Mouse (Mus musculus): ENCODE measurements around the gene Itih5. TPM values are rescaled to one million over a fixed set of nuclear protein-coding genes. Genes with fewer than 3 reads are reported as not detected.

The Itih5 gene
- polyA plus RNA-seq, 1 experiment: not detected

DNA sequence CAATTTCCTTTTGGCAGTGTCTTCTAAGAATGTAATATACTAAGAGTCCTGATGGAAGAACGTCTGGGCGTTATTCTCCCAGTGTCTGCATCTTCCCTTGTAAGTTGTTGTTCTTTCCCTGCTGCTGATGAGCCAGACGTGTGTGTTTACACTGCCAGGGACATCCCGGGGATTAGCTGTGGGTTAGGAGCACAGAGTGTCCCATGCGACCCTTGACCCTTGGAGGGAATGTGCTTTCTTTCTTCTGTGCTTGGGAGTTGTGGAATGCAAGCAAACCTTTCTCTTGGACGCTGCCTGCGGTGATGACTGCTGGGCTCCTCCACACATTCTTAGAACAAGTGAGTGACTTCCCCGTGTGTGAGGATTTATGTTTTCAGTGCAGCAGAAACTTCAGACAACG is 89.6 kb downstream of the Itih5 start:
- H3K27ac ChIP-seq (ENCODE audit: insufficient read depth, low read depth, low read length): no peak overlapping the region
- TF ChIP-seq CTCF (IDR thresholded peaks at IDR 0.05; ENCODE audit: insufficient read depth, low read depth, low read length): no peak
- no peak for TF ChIP-seq POLR2A (IDR thresholded peaks at IDR 0.05; ENCODE audit: insufficient read depth, low read depth, low read length)
- 41% methylated on average over 9 of the region's 9 CpGs for WGBS
- H3K4me1 ChIP-seq (ENCODE audit: control insufficient read depth, insufficient read depth, low read length): no peaks in the 10 kb centered on the region
- H3K4me3 ChIP-seq (ENCODE audit: insufficient read depth, low read depth, low read length): no peak overlapping the region

DNA sequence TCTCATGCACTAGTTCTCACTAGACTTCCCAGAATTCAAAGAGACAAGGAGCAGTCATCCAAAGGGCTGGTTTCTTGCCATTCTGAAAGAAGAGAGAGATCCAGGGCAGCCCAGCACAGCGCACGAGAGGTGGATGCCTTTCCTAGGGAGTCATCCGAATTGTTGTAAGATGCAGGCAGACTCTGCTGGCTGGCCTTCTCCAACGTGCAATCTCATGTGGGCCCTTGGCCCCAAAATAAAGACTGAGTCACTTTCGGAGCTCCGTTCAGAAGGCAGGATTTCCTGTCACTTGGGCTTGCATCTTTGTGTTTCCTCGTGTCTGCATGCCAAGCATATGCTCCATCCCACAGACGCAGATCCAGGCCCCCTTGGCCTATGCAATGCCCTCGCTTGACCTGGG is 97.1 kb downstream of the Itih5 start:
- Histone ChIP-seq H3K27ac (ENCODE audit: insufficient read depth, low read depth, low read length) (peak overlapping the region; percentile 8; the same call in 1 of the 2 replicates), H3K4me1 (ENCODE audit: control insufficient read depth, insufficient read depth, low read length) (peaks cover 10% of the 10 kb centered on the region), H3K4me3 (ENCODE audit: insufficient read depth, low read depth, low read length) (no peak overlapping the region)
- WGBS: 65% methylated on average over 9 of the region's 9 CpGs
- TF ChIP-seq POLR2A (IDR thresholded peaks at IDR 0.05; ENCODE audit: insufficient read depth, low read depth, low read length) (no peak), CTCF (IDR thresholded peaks at IDR 0.05; ENCODE audit: insufficient read depth, low read depth, low read length) (no peak)

DNA sequence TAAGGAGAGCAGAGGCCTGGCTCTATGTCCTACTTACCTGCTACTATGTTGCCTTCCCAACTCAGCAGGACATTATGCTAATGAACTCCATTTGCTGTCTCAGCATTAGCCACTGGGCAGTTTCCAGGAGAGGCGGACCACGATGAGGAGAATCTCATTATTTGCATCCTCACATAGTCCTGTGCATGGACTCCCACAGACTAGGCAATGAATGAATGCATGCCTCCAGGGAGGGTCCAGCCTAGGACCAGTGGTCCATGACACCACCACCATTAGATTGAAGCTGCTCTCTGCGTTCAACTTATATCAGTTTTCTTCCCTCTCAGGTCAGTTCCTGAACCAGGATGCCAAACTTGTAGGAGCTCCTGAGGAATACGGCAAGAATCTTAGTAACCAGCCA is 97.6 kb downstream of the Itih5 start:
- no peak for TF ChIP-seq POLR2A (IDR thresholded peaks at IDR 0.05; ENCODE audit: insufficient read depth, low read depth, low read length)
- TF ChIP-seq CTCF (IDR thresholded peaks at IDR 0.05; ENCODE audit: insufficient read depth, low read depth, low read length): no peak
- WGBS: 74% methylated on average over 4 of the region's 4 CpGs
- Histone ChIP-seq H3K4me1 (ENCODE audit: control insufficient read depth, insufficient read depth, low read length) (peaks cover 10% of the 10 kb centered on the region), H3K4me3 (ENCODE audit: insufficient read depth, low read depth, low read length) (no peak overlapping the region), H3K27ac (ENCODE audit: insufficient read depth, low read depth, low read length) (0 out of 2 replicates have a peak overlapping the region, but pooled peaks have one; percentile 8)

DNA sequence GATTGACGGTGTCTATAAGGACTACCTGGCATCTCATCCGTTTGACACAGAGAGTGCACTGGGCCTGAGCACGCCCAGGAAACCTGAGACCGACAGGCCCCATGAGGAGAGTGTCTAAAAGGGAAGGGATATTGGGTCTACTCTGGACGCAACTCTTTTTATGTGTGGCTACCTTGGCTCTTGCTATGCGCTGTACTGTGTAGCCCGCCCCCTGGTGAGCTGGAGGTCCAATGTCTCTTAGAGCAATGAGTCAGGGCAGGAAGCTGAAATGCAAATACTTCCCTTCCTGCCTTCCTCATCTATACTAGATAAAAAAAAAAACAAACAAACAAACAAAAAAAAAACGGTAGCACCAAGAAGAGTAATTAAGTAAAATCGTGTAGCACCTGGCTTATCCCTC is 98.1 kb downstream of the Itih5 start:
- peaks cover 10% of the 10 kb centered on the region for H3K4me1 ChIP-seq (ENCODE audit: control insufficient read depth, insufficient read depth, low read length)
- WGBS: 83% methylated on average over 9 of the region's 9 CpGs
- TF ChIP-seq POLR2A (IDR thresholded peaks at IDR 0.05; ENCODE audit: insufficient read depth, low read depth, low read length) (no peak), CTCF (IDR thresholded peaks at IDR 0.05; ENCODE audit: insufficient read depth, low read depth, low read length) (no peak)

DNA sequence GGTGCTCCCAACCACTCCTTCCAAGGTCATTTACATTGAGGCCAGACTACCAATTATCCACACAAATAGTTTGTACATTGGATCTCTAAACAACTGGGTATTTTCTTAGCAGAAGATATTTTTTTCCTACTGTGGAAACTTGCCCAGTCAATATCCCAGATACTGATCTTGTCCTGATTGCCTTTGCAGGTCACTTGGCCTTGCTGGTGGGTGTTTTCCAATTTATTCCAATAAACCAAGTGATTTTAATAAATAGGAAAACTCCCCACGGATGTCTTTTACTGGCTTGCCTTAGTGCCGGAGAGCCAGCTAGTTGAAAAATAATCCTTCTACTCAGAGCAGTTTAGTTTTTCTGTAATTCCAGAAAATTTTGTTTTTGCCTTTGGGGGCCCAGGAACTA is 98.6 kb downstream of the Itih5 start:
- Histone ChIP-seq H3K4me1 (ENCODE audit: control insufficient read depth, insufficient read depth, low read length) (peaks cover 10% of the 10 kb centered on the region), H3K27ac (ENCODE audit: insufficient read depth, low read depth, low read length) (no peak overlapping the region), H3K4me3 (ENCODE audit: insufficient read depth, low read depth, low read length) (no peak overlapping the region)
- no peak for TF ChIP-seq CTCF (IDR thresholded peaks at IDR 0.05; ENCODE audit: insufficient read depth, low read depth, low read length)
- no peak for TF ChIP-seq POLR2A (IDR thresholded peaks at IDR 0.05; ENCODE audit: insufficient read depth, low read depth, low read length)
- WGBS: 63% methylated on average over 2 of the region's 2 CpGs

More for the DNA sequence above, 98.1 kb downstream of the Itih5 start:
- no peak overlapping the region for H3K4me3 ChIP-seq (ENCODE audit: insufficient read depth, low read depth, low read length)
- H3K27ac ChIP-seq (ENCODE audit: insufficient read depth, low read depth, low read length): no peak overlapping the region

DNA sequence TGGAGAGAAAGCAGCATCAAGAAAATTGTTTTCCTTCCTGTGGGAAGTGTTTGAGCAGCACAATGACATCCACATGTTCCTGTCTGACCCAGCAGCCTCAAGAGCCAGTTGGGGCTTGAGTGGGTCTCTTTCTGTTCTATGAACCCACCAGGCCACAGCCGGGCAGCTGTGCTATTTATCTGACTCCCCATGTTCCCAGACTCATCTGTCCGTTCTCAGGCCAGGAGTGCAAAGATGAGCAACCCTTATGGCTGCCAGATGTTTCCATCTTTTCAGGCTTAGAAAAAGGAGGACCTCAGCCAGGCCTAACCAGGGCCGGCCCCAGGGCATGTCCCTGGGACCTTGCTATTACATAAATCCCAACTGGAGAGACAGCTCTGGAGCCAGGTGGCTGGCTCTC is 100.0 kb downstream of the Itih5 start:
- TF ChIP-seq CTCF (IDR thresholded peaks at IDR 0.05; ENCODE audit: insufficient read depth, low read depth, low read length) (no peak), POLR2A (IDR thresholded peaks at IDR 0.05; ENCODE audit: insufficient read depth, low read depth, low read length) (no peak)
- 86% methylated on average over 3 of the region's 3 CpGs for whole genome bisulfite sequencing
- H3K4me1 ChIP-seq (ENCODE audit: control insufficient read depth, insufficient read depth, low read length): peaks cover 10% of the 10 kb centered on the region
- no peak overlapping the region for H3K4me3 ChIP-seq (ENCODE audit: insufficient read depth, low read depth, low read length)
- H3K27ac ChIP-seq (ENCODE audit: insufficient read depth, low read depth, low read length): no peak overlapping the region

DNA sequence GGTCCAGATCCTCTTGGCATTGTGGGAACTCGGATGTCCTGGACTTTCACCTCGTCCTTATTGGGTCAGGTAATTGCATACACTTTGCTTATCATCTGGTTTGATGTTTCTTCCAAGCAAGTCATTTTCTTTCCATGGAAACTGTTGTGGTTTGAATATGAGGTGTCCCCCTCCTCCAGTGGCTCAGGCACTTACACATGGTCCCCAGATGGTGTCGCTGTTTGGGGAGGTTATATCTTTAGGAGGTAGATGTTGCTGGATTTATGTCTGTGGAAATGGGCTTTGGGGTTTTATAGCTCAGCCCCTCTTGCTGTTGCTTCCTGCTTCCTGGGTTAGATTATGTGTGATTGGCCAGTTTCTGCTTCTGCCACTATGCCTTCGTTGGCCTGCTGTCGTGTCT is 103.6 kb downstream of the Itih5 start:
- no peak overlapping the region for H3K4me3 ChIP-seq (ENCODE audit: insufficient read depth, low read depth, low read length)
- peaks cover 6% of the 10 kb centered on the region; the same call in 1 of the 2 replicates for H3K4me1 ChIP-seq (ENCODE audit: control insufficient read depth, insufficient read depth, low read length)
- 78% methylated on average over 5 of the region's 5 CpGs for WGBS
- TF ChIP-seq POLR2A (IDR thresholded peaks at IDR 0.05; ENCODE audit: insufficient read depth, low read depth, low read length) (no peak), CTCF (IDR thresholded peaks at IDR 0.05; ENCODE audit: insufficient read depth, low read depth, low read length) (no peak)
- H3K27ac ChIP-seq (ENCODE audit: insufficient read depth, low read depth, low read length): no peak overlapping the region

DNA sequence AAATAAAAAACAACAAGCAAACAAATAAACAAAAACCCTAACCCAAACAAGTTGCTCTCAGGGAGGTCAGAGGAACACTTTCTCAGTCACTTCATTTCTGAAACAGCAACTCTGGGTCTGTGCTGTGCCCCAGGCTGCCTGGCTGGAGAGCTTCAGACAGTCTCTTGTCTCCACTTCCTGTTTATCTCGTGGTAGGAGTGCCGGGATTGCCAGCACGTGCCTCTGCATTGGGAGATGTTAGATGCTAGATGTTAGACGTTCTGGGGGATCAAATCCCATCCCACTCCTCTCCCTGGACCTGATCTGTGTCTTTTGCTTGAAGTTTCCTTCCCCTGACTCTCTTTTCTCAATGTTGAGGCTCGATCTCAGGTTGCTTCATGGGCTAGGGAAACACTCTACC is 104.9 kb downstream of the Itih5 start:
- peaks cover 5% of the 10 kb centered on the region; the same call in 1 of the 2 replicates for H3K4me1 ChIP-seq (ENCODE audit: control insufficient read depth, insufficient read depth, low read length)
- no peak for TF ChIP-seq CTCF (IDR thresholded peaks at IDR 0.05; ENCODE audit: insufficient read depth, low read depth, low read length)
- TF ChIP-seq POLR2A (IDR thresholded peaks at IDR 0.05; ENCODE audit: insufficient read depth, low read depth, low read length): no peak
- no peak overlapping the region for H3K4me3 ChIP-seq (ENCODE audit: insufficient read depth, low read depth, low read length)
- H3K27ac ChIP-seq (ENCODE audit: insufficient read depth, low read depth, low read length): no peak overlapping the region
- WGBS: 78% methylated on average over 5 of the region's 5 CpGs

DNA sequence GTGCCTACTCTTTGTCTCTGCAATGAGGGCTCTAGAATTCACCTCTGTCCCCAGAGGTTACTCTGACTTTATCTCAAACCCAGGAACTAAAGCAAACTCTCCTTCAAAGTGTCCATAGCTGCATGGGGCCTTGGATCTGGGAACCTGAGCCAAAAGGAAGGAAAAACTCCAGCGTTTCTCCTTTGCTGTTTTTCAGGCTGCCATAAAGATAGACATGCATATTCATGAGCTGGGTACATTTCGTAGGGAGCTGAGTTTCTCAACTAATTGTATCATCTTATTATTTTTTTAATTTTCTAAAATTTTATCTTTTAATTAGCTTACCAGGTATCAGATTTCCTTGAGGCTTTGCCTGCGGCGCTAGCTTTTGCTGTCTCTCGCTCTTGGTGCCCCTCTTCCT is 106.7 kb downstream of the Itih5 start:
- 74% methylated on average over 5 of the region's 5 CpGs for WGBS
- H3K27ac ChIP-seq (ENCODE audit: insufficient read depth, low read depth, low read length): no peak overlapping the region
- peaks cover 6% of the 10 kb centered on the region; the same call in 1 of the 2 replicates for H3K4me1 ChIP-seq (ENCODE audit: control insufficient read depth, insufficient read depth, low read length)
- H3K4me3 ChIP-seq (ENCODE audit: insufficient read depth, low read depth, low read length): no peak overlapping the region
- TF ChIP-seq POLR2A (IDR thresholded peaks at IDR 0.05; ENCODE audit: insufficient read depth, low read depth, low read length): no peak
- TF ChIP-seq CTCF (IDR thresholded peaks at IDR 0.05; ENCODE audit: insufficient read depth, low read depth, low read length): no peak

DNA sequence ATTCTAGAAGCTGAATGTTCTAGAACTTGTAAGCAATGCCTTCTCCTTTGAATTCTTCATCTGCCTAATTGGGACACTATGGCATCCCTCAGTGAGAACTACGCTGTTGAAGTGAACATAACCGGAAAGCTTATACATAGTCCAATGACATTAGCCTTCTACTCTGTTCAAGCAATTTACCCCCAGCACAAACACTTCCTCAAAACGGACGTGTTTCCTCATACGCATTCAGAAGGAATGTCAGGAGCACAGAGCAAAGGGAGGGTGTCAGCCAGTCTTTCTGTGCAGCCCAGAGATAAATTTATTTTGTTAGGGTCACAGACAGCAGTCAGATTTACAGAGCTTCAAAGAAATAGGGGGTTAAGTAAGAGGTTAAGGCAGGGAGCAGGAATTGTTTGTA is 108.0 kb downstream of the Itih5 start:
- no peak for TF ChIP-seq POLR2A (IDR thresholded peaks at IDR 0.05; ENCODE audit: insufficient read depth, low read depth, low read length)
- no peak for TF ChIP-seq CTCF (IDR thresholded peaks at IDR 0.05; ENCODE audit: insufficient read depth, low read depth, low read length)
- no peak overlapping the region for H3K27ac ChIP-seq (ENCODE audit: insufficient read depth, low read depth, low read length)
- H3K4me1 ChIP-seq (ENCODE audit: control insufficient read depth, insufficient read depth, low read length): peaks cover 6% of the 10 kb centered on the region; the same call in 1 of the 2 replicates
- WGBS: 91% methylated on average over 5 of the region's 5 CpGs
- no peak overlapping the region for H3K4me3 ChIP-seq (ENCODE audit: insufficient read depth, low read depth, low read length)

Measured in olfactory bulb, adult 2 months (tissue).